In the genomic region with DNA sequence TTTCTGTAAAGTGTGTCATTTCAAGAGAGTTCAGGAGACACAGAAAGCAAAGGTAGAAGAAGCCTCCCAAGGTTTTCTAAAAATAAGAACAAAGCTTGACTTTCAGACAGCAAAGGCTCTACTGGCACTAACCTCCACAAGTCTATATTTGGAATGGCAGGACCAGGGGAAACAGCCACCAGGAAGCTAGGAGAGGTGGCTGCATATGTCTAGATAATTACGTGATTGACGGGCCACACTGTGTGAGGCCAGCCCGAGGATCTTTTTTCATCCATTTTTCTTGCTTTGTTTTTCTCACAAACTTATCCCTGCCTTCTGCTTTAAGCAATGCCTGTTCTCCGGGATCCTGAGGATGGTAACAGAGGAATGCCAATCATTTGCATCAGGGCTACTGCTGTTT, we compare ENCODE assay signal across 20 mouse cellular contexts.
DNase-seq lines count a peak whose midpoint lies in the region; ATAC-seq and TF ChIP-seq lines count a peak whose summit lies in the region.
"Had no signal": no experiment of that assay in that cellular context is flagged by ENCODE, and none has a peak within 500 bp of the region (broad histone marks: within the 10 kb centered on the region; RNA-seq: fewer than 3 reads in every experiment).

No protein-coding gene starts in this region.

- no peaks in the 10 kb centered on the region for H3K36me3 ChIP-seq in liver, embryonic 11.5 days (ENCODE audit: control insufficient read depth, insufficient read depth, low read length)
- H3K36me3 ChIP-seq in testis, adult 2 months (ENCODE audit: control insufficient read depth, insufficient read depth, low read length): no peaks in the 10 kb centered on the region
- no peaks in the 10 kb centered on the region for H3K36me3 ChIP-seq in myocyte (ENCODE audit: control insufficient read depth, insufficient read depth)
- H3K36me3 ChIP-seq: embryonic facial prominence, embryonic 10.5 days; G1E; hindbrain, embryonic 13.5 days had no signal

- no peak overlapping the region for H3K27ac ChIP-seq in liver, embryonic 11.5 days (ENCODE audit: low read depth, low read length)
- no peak overlapping the region for H3K27ac ChIP-seq in testis, adult 2 months (ENCODE audit: control insufficient read depth, insufficient read depth, low read depth, low read length)
- H3K27ac ChIP-seq: embryonic facial prominence, embryonic 10.5 days; forebrain, embryonic 13.5 days; hindbrain, embryonic 13.5 days; hindbrain, postnatal 0 days had no signal

- no peak for TF ChIP-seq POLR2A in testis, adult 2 months (IDR thresholded peaks at IDR 0.05; ENCODE audit: control insufficient read depth, low read depth, low read length)
- no peak for TF ChIP-seq POLR2A in myocyte (IDR thresholded peaks at IDR 0.05; ENCODE audit: insufficient read length, low read depth)

- H3K4me1 ChIP-seq in liver, embryonic 11.5 days (replicated peaks; ENCODE audit: control insufficient read depth, insufficient read depth, low read length): no peaks in the 10 kb centered on the region
- H3K4me1 ChIP-seq in testis, adult 2 months (ENCODE audit: control insufficient read depth, insufficient read depth, low read length): no peaks in the 10 kb centered on the region

- ATAC-seq in liver, embryonic 11.5 days (replicated peaks; ENCODE audit: low FRiP score): 0 out of 2 replicates have a peak, but pooled peaks have one; percentile 47
- peak; percentile 47 for ATAC-seq in activated CD4-positive, CD25-positive, alpha-beta regulatory T cell, adult 4 months
- ATAC-seq: forebrain, embryonic 13.5 days; forebrain, postnatal 0 days; hindbrain, postnatal 0 days had no signal

- H3K27me3 ChIP-seq in liver, embryonic 11.5 days (replicated peaks; ENCODE audit: control insufficient read depth, insufficient read depth, low read length): no peaks in the 10 kb centered on the region
- no peaks in the 10 kb centered on the region for H3K27me3 ChIP-seq in testis, adult 2 months (ENCODE audit: control insufficient read depth, insufficient read depth, low read length)
- H3K27me3 ChIP-seq in myocyte (ENCODE audit: control insufficient read depth, insufficient read depth, insufficient read length): no peaks in the 10 kb centered on the region
- H3K27me3 ChIP-seq: forebrain, embryonic 13.5 days; hindbrain, embryonic 13.5 days had no signal

- no peaks in the 10 kb centered on the region for H3K9me3 ChIP-seq in liver, embryonic 11.5 days (ENCODE audit: control insufficient read depth, low read length)
- H3K9me3 ChIP-seq: embryonic facial prominence, embryonic 10.5 days; forebrain, embryonic 13.5 days; hindbrain, embryonic 13.5 days had no signal

- TF ChIP-seq CTCF in testis, adult 2 months (IDR thresholded peaks at IDR 0.05; ENCODE audit: control insufficient read depth, insufficient read depth, insufficient replicate concordance, low read depth, low read length): no peak

- H3K9ac ChIP-seq in liver, embryonic 11.5 days (ENCODE audit: low read depth, low read length): no peak overlapping the region
- H3K9ac ChIP-seq: forebrain, embryonic 13.5 days; forebrain, postnatal 0 days; hindbrain, embryonic 13.5 days had no signal

- DNase-seq in liver, embryonic 11.5 days (ENCODE audit: low spot score): no peak
- no peak for DNase-seq in liver
- DNase-seq in testis, postnatal 10 days (ENCODE audit: low spot score): no peak
- DNase-seq in ovary, postnatal 36 days (ENCODE audit: low spot score): no peak
- no peak for DNase-seq in cerebellum, adult 11 months
- DNase-seq: adrenal gland, postnatal 14 days; cerebellum, adult 18-20 months; cerebellum, adult 9-11 months; forebrain, postnatal 0 days; gastrocnemius, postnatal 36 days; heart, adult 11 months; heart, postnatal 14 days had no signal

- H3K79me2 ChIP-seq in myocyte (ENCODE audit: control insufficient read depth, insufficient read depth): no peaks in the 10 kb centered on the region

- WGBS in liver, embryonic 11.5 days: 46% methylated on average over 4 of the region's 4 CpGs

- H3K4me2 ChIP-seq in liver, embryonic 11.5 days: peak overlapping the region; percentile 46
- peak overlapping the region; percentile 20 for H3K4me2 ChIP-seq in myocyte (ENCODE audit: low read depth)
- H3K4me2 ChIP-seq: forebrain, embryonic 13.5 days; hindbrain, embryonic 13.5 days had no signal

- H3K4me3 ChIP-seq in liver, embryonic 11.5 days (ENCODE audit: low read depth, low read length): no peak overlapping the region
- peak overlapping the region; percentile 87 for H3K4me3 ChIP-seq in testis, adult 2 months (ENCODE audit: control insufficient read depth, low read depth, low read length)
- no peak overlapping the region for H3K4me3 ChIP-seq in myocyte
- H3K4me3 ChIP-seq: embryonic facial prominence, embryonic 10.5 days; forebrain, embryonic 13.5 days; hindbrain, embryonic 13.5 days had no signal

- H3ac ChIP-seq in myocyte (ENCODE audit: control insufficient read depth, insufficient read length): no peak overlapping the region

TF ChIP-seq in myocyte, 11 proteins besides CTCF, POLR2A, EP300 and RAD21:
- TF ChIP-seq MAX (IDR thresholded peaks at IDR 0.05; ENCODE audit: low read depth) (no peak), SRF (IDR thresholded peaks at IDR 0.05; ENCODE audit: control insufficient read depth, insufficient read length, low read depth) (no peak), TCF3 (IDR thresholded peaks at IDR 0.05; ENCODE audit: insufficient read length, low read depth) (no peak), MYOG (IDR thresholded peaks at IDR 0.05; ENCODE audit: control insufficient read depth in 1 of 3, insufficient read depth in 1 of 3, insufficient read length in 2 of 3, low read depth in 2 of 3) (no peak), USF1 (IDR thresholded peaks at IDR 0.05; ENCODE audit: low read depth) (no peak), E2F4 (IDR thresholded peaks at IDR 0.05; ENCODE audit: insufficient read depth) (no peak), POLR2AphosphoS2 (IDR thresholded peaks at IDR 0.05; ENCODE audit: insufficient read length, low read depth) (no peak), CEBPB (IDR thresholded peaks at IDR 0.05; ENCODE audit: insufficient read depth, poor library complexity, severe bottlenecking) (no peak), MYOD1 (IDR thresholded peaks at IDR 0.05; ENCODE audit: control insufficient read depth in 1 of 3, insufficient read length in 2 of 3, low read depth in 2 of 3) (no peak), REST (IDR thresholded peaks at IDR 0.05; ENCODE audit: insufficient read depth, insufficient read length) (no peak), TCF12 (IDR thresholded peaks at IDR 0.05; ENCODE audit: insufficient read depth, poor library complexity, severe bottlenecking) (no peak)
